Mouse (Mus musculus) heart, adult 18-20 months (tissue): ENCODE measurements around the gene Taar2. TPM values are rescaled to one million over a fixed set of nuclear protein-coding genes. Genes with fewer than 3 reads are reported as not detected.

Experiments used
- DNase-seq, 2 experiments: peaks; one replicate each; pipeline ENCODE4 v3.0.0; 2021 to 2022; ENCODE audit warnings: mixed read lengths in 1 of 2
- total RNA-seq, 2 experiments: library from RNA; stranded (reverse); gene quantifications; 2 replicates each; pipeline ENCODE4 v1.2.3; 2021

Taar2 gene
- total RNA-seq, 2 experiments from 2014 or later, result not detected

DNA sequence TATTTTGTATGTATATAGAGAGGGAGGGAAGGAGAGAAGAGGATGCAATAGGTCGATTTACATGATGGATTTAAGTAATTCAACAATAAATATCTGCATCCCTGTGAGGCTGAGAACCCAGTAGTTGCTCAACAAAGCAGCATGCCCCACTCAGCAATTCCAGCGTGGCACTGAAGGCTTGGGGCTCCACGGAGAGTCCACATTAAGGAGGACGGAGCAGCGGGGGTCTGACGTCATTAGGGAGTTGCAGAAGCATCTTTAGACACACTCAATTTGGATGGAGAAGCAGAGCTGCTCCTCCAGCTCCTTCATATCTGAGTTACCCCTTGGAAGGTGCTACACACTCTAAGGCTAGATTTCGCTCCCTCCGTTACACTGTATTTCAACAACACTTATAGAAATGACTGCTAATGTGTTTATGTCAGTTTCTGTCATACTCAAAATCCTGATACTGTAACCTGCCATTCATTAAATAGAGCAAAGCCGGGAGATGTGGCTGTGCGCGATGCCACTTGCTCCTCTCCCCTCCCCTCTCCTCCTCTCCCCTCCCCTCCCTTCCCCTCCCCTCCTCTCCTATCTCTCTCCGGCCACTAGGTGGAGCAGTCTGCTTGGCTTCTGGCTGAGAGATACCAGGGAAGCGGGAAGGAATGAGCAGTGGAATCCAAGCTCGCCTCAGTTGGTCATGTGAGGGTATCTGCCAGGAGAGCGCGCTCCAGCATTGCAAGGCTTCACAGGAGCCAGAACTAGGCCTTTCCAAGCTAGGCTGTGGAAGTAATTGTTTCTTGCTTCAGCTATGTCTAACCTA lies 40.7 kb downstream of the Taar2 start:
- DNase-seq, result peak; percentile 61 to 76

DNA sequence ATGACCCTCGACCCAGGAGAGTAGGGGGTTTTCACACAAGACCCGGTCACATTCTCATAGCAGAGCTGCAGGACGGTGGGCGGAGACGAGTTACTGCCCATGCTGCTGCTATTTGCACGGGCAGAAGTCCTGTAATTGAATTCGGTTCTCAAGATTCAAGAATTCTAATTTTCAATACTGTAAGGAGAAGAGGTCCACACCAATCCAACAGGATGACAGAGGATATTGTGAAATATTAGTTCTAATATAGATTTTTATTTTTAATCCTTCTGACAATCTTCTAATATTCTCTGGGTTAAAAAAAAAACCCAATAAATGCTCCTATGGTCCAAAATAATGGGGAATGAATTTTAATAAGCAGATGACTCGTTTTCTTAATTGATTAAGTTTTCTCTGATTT lies 47.2 kb downstream of the Taar2 start, which contains the start of gene Taar6:
Gene Taar6 (minus strand): TSS at position 101 of the 400 bp plus-strand sequence.
- DNase-seq, result no peak

DNA sequence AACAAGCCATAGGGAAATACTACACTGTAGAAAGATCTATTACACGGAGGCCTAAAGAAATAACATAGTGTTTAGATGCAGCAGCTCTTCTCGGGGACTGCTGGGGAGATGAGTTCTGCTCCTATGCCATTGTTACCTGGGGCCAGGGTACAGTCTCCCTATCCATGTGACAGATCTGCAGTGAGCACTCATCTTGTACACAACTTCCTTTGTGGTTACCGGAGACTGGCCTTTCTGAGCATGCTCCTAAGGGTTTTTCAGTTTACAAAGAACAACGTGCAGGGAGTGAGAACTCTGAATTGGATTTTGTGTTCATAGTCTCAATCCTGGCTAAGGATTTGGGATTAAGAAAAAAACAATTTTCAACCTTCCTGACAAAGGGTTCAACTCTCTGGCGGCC lies 48.0 kb downstream of the Taar2 start:
- no peak for DNase-seq

Other genes with a start within 250 kb of the Taar2 start
- 100 to 1,000 TPM; 227 to 240 TPM for gene Rps12, start 151.3 kb upstream of the Taar2 start, total RNA-seq
- gene Slc18b1, start 141.6 kb upstream of the Taar2 start, total RNA-seq, result 1 to 10 TPM; 7.9 TPM
- under 1 TPM; 0.20 to 0.31 TPM for gene Vnn3, start 87.1 kb upstream of the Taar2 start, total RNA-seq
- gene Vnn1, start 43.9 kb upstream of the Taar2 start, total RNA-seq, result under 1 TPM; 0.35 to 0.64 TPM
- not detected for gene Taar1, start 18.2 kb upstream of the Taar2 start, total RNA-seq
- gene Taar3, start 11.0 kb downstream of the Taar2 start, total RNA-seq, result not detected
- gene Taar4, start 21.9 kb downstream of the Taar2 start, total RNA-seq, result not detected
- gene Taar5, start 32.1 kb downstream of the Taar2 start, total RNA-seq, result not detected
- not detected for gene Taar6, start 47.1 kb downstream of the Taar2 start, total RNA-seq
- not detected for gene Taar7a, start 54.9 kb downstream of the Taar2 start, total RNA-seq
- not detected for gene Taar7b, start 61.4 kb downstream of the Taar2 start, total RNA-seq
- not detected for gene Taar7d, start 88.7 kb downstream of the Taar2 start, total RNA-seq
- gene Taar7e, start 99.0 kb downstream of the Taar2 start, total RNA-seq, result not detected
- not detected for gene Taar7f, start 110.9 kb downstream of the Taar2 start, total RNA-seq
- not detected for gene Taar8a, start 137.9 kb downstream of the Taar2 start, total RNA-seq
- gene Taar8b, start 153.7 kb downstream of the Taar2 start, total RNA-seq, result not detected
- not detected for gene Taar8c, start 163.3 kb downstream of the Taar2 start, total RNA-seq
- gene Taar9, start 171.0 kb downstream of the Taar2 start, total RNA-seq, result not detected
- 10 to 100 TPM; 44.9 to 51.8 TPM for gene Stx7, start 210.7 kb downstream of the Taar2 start, total RNA-seq